Mouse (Mus musculus): Measurements from ENCODE around the gene 2010300C02Rik. TPM values are rescaled to one million over a fixed set of nuclear protein-coding genes. Genes with fewer than 3 reads are reported as not detected.

2010300C02Rik gene
- polyA plus RNA-seq, 1 experiment from 2014 or later, result 2.7 TPM

GRCm38 (mm10) chr1:37678327-37679123 is 41.4 kb downstream of the 2010300C02Rik start:
- H3K9me3 ChIP-seq, result no peaks in the 10 kb centered on the region
- 73% methylated on average over 9 of the region's 9 CpGs for WGBS
- ATAC-seq (replicated peaks), result no peak
- no peak overlapping the region for H3K4me3 ChIP-seq
- no peaks in the 10 kb centered on the region for H3K4me1 ChIP-seq
- H3K27ac ChIP-seq, result no peak overlapping the region
- H3K27me3 ChIP-seq (replicated peaks), result no peaks in the 10 kb centered on the region
- H3K4me2 ChIP-seq, result no peak overlapping the region
- no peaks in the 10 kb centered on the region for H3K36me3 ChIP-seq (replicated peaks)
- H3K9ac ChIP-seq, result no peak overlapping the region

GRCm38 (mm10) chr1:37676967-37677512 is 42.8 kb downstream of the 2010300C02Rik start:
- no peak overlapping the region for H3K27ac ChIP-seq
- H3K9ac ChIP-seq, result no peak overlapping the region
- H3K27me3 ChIP-seq (replicated peaks), result no peaks in the 10 kb centered on the region
- 78% methylated on average over 7 of the region's 7 CpGs for WGBS
- H3K4me2 ChIP-seq, result no peak overlapping the region
- H3K9me3 ChIP-seq, result no peaks in the 10 kb centered on the region
- H3K4me3 ChIP-seq, result no peak overlapping the region
- H3K4me1 ChIP-seq, result no peaks in the 10 kb centered on the region
- no peaks in the 10 kb centered on the region for H3K36me3 ChIP-seq (replicated peaks)
- no peak for ATAC-seq (replicated peaks)

GRCm38 (mm10) chr1:37675444-37675843 is 44.4 kb downstream of the 2010300C02Rik start:
- 64% methylated on average over 6 of the region's 6 CpGs for WGBS

GRCm38 (mm10) chr1:37674266-37674665 is 45.6 kb downstream of the 2010300C02Rik start:
- no peak overlapping the region for H3K27ac ChIP-seq
- no peaks in the 10 kb centered on the region for H3K36me3 ChIP-seq (replicated peaks)
- no peaks in the 10 kb centered on the region for H3K4me1 ChIP-seq
- H3K9me3 ChIP-seq, result no peaks in the 10 kb centered on the region
- no peak overlapping the region for H3K9ac ChIP-seq
- H3K4me2 ChIP-seq, result no peak overlapping the region
- no peaks in the 10 kb centered on the region for H3K27me3 ChIP-seq (replicated peaks)
- 93% methylated on average over 8 of the region's 8 CpGs for WGBS
- H3K4me3 ChIP-seq, result no peak overlapping the region
- no peak for ATAC-seq (replicated peaks)

More at GRCm38 (mm10) chr1:37675444-37675843, 44.4 kb downstream of the 2010300C02Rik start:
- Histone ChIP-seq H3K9me3 (no peaks in the 10 kb centered on the region), H3K36me3 (replicated peaks) (no peaks in the 10 kb centered on the region), H3K9ac (no peak overlapping the region), H3K27me3 (replicated peaks) (no peaks in the 10 kb centered on the region), H3K27ac (no peak overlapping the region), H3K4me2 (no peak overlapping the region), H3K4me1 (no peaks in the 10 kb centered on the region), H3K4me3 (no peak overlapping the region)
- no peak for ATAC-seq (replicated peaks)

GRCm38 (mm10) chr1:37671316-37671715 is 48.6 kb downstream of the 2010300C02Rik start:
- no peak for ATAC-seq (replicated peaks)
- Histone ChIP-seq H3K4me2 (no peak overlapping the region), H3K9ac (no peak overlapping the region), H3K9me3 (no peaks in the 10 kb centered on the region), H3K36me3 (replicated peaks) (no peaks in the 10 kb centered on the region), H3K4me3 (no peak overlapping the region), H3K27ac (no peak overlapping the region), H3K27me3 (replicated peaks) (no peaks in the 10 kb centered on the region), H3K4me1 (no peaks in the 10 kb centered on the region)
- 67% methylated on average over 4 of the region's 4 CpGs for WGBS

- no peak for ATAC-seq (replicated peaks)
- Histone ChIP-seq H3K27me3 (replicated peaks) (no peaks in the 10 kb centered on the region), H3K36me3 (replicated peaks) (no peaks in the 10 kb centered on the region), H3K4me2 (no peak overlapping the region), H3K27ac (no peak overlapping the region), H3K4me1 (no peaks in the 10 kb centered on the region), H3K9ac (no peak overlapping the region), H3K4me3 (no peak overlapping the region), H3K9me3 (no peaks in the 10 kb centered on the region)
- 91% methylated on average over 6 of the region's 6 CpGs for WGBS
These were observed 52.5 kb downstream of the 2010300C02Rik start for GRCm38 (mm10) chr1:37667386-37667785.

GRCm38 (mm10) chr1:37666587-37666986 is 53.3 kb downstream of the 2010300C02Rik start:
- Histone ChIP-seq H3K36me3 (replicated peaks) (no peaks in the 10 kb centered on the region), H3K4me3 (no peak overlapping the region), H3K9me3 (no peaks in the 10 kb centered on the region), H3K4me2 (no peak overlapping the region), H3K9ac (no peak overlapping the region), H3K27ac (no peak overlapping the region), H3K4me1 (no peaks in the 10 kb centered on the region), H3K27me3 (replicated peaks) (no peaks in the 10 kb centered on the region)
- WGBS, result 61% methylated on average over 10 of the region's 10 CpGs
- ATAC-seq (replicated peaks), result no peak

GRCm38 (mm10) chr1:37665539-37666323 is 54.2 kb downstream of the 2010300C02Rik start:
- Histone ChIP-seq H3K4me1 (no peaks in the 10 kb centered on the region), H3K9me3 (no peaks in the 10 kb centered on the region), H3K27me3 (replicated peaks) (no peaks in the 10 kb centered on the region), H3K4me2 (no peak overlapping the region), H3K27ac (no peak overlapping the region), H3K4me3 (no peak overlapping the region), H3K9ac (no peak overlapping the region), H3K36me3 (replicated peaks) (no peaks in the 10 kb centered on the region)
- ATAC-seq (replicated peaks), result no peak
- WGBS, result 41% methylated on average over 14 of the region's 14 CpGs

GRCm38 (mm10) chr1:37664496-37664895 is 55.4 kb downstream of the 2010300C02Rik start:
- H3K36me3 ChIP-seq (replicated peaks), result no peaks in the 10 kb centered on the region
- H3K4me3 ChIP-seq, result no peak overlapping the region
- no peaks in the 10 kb centered on the region for H3K27me3 ChIP-seq (replicated peaks)
- WGBS, result 69% methylated on average over 2 of the region's 2 CpGs
- no peak for ATAC-seq (replicated peaks)
- H3K9ac ChIP-seq, result no peak overlapping the region
- H3K27ac ChIP-seq, result no peak overlapping the region
- no peak overlapping the region for H3K4me2 ChIP-seq
- H3K9me3 ChIP-seq, result no peaks in the 10 kb centered on the region
- H3K4me1 ChIP-seq, result no peaks in the 10 kb centered on the region

GRCm38 (mm10) chr1:37663606-37664005 is 56.3 kb downstream of the 2010300C02Rik start:
- Histone ChIP-seq H3K4me1 (no peaks in the 10 kb centered on the region), H3K9me3 (no peaks in the 10 kb centered on the region), H3K4me2 (no peak overlapping the region), H3K27me3 (replicated peaks) (no peaks in the 10 kb centered on the region), H3K4me3 (no peak overlapping the region), H3K9ac (no peak overlapping the region), H3K36me3 (replicated peaks) (no peaks in the 10 kb centered on the region), H3K27ac (no peak overlapping the region)
- 84% methylated on average over 5 of the region's 5 CpGs for WGBS
- no peak for ATAC-seq (replicated peaks)

- WGBS, result 95% methylated on average over 2 of the region's 2 CpGs
- H3K27me3 ChIP-seq (replicated peaks), result no peaks in the 10 kb centered on the region
- H3K4me2 ChIP-seq, result no peak overlapping the region
- no peak for ATAC-seq (replicated peaks)
- H3K9me3 ChIP-seq, result no peaks in the 10 kb centered on the region
- H3K9ac ChIP-seq, result no peak overlapping the region
- no peaks in the 10 kb centered on the region for H3K4me1 ChIP-seq
- H3K27ac ChIP-seq, result no peak overlapping the region
- H3K4me3 ChIP-seq, result no peak overlapping the region
- no peaks in the 10 kb centered on the region for H3K36me3 ChIP-seq (replicated peaks)
These were observed 63.9 kb downstream of the 2010300C02Rik start for GRCm38 (mm10) chr1:37656017-37656416.

GRCm38 (mm10) chr1:37653992-37654391 is 65.9 kb downstream of the 2010300C02Rik start:
- Histone ChIP-seq H3K9me3 (no peaks in the 10 kb centered on the region), H3K36me3 (replicated peaks) (no peaks in the 10 kb centered on the region), H3K4me1 (no peaks in the 10 kb centered on the region), H3K4me3 (no peak overlapping the region), H3K9ac (no peak overlapping the region), H3K4me2 (no peak overlapping the region), H3K27me3 (replicated peaks) (no peaks in the 10 kb centered on the region), H3K27ac (no peak overlapping the region)
- WGBS, result 76% methylated on average over 5 of the region's 5 CpGs
- ATAC-seq (replicated peaks), result no peak

Measured in midbrain, embryonic 15.5 days (tissue).